Mouse (Mus musculus) kidney, adult 2 months (tissue): ENCODE data around the gene Cd7.

Experiments
- CTCF ChIP-seq: fragments of 200-500 bp; conservative IDR thresholded peaks from 2 replicates; pipeline ENCODE4 v1.5.1; 2011; ENCODE audit warnings: low read depth, mild to moderate bottlenecking, control low read depth, low read length, moderate library complexity, mixed read lengths; ENCODE audit not compliant: insufficient read depth, insufficient read length
- POLR2A ChIP-seq: fragments of 200-500 bp; IDR thresholded peaks from one replicate; pipeline ENCODE4 v1.6.1; 2011; ENCODE audit warnings: low read depth, low read length, control low read depth

GRCm38 (mm10) chr11:120987608-120988007 is 51.6 kb downstream of the Cd7 start:
- TF ChIP-seq POLR2A = no peak
- TF ChIP-seq CTCF = no peak
